In genomic region chr19:23316851-23317250, GRCm38 (mm10) we compare ENCODE assay signal across 18 mouse cellular contexts.
DNase-seq lines count a peak whose midpoint lies in the region; ATAC-seq lines count a peak whose summit lies in the region.
"Had no signal": no experiment of that assay in that cellular context is flagged by ENCODE, and none has a peak within 500 bp of the region (broad histone marks: within the 10 kb centered on the region; RNA-seq: fewer than 3 reads in every experiment).

No protein-coding gene starts in this region.

- peak; percentile 30 to 37 for DNase-seq in cerebellum, postnatal 10 days
- DNase-seq in cerebellum, adult 8-10 months = no peak
- no peak for DNase-seq in frontal cortex, postnatal 14 days (ENCODE audit: low spot score in 2 of 2)
- DNase-seq in layer of hippocampus, adult 9-11 months = peak; percentile 9
- DNase-seq in layer of hippocampus, adult 11-12 months (ENCODE audit: low spot score) = no peak
- DNase-seq in thymus, postnatal 10 days (ENCODE audit: low spot score in 2 of 2) = no peak
- DNase-seq: adrenal gland, postnatal 10 days; adrenal gland, postnatal 36 days; B cell, adult 2 months; cerebellum, adult 11-12 months; gastrocnemius, postnatal 25 days; heart, adult 18-20 months; heart, postnatal 10 days; heart, postnatal 36 days had no signal

- peak; percentile 67; the same call in 1 of the 2 replicates for ATAC-seq in frontal cortex, adult (ENCODE audit: low TSS enrichment)
- ATAC-seq: forebrain, embryonic 15.5 days; intestine, postnatal 0 days; Patski had no signal

Comparison
In these comparisons a context has a peak if more than half of its experiments do, and no peak if none do; other contexts are left out.
1. DNase-seq: peak in cerebellum, postnatal 10 days (2 of 2) and layer of hippocampus, adult 9-11 months (single experiment); none in cerebellum, adult 8-10 months (single experiment), frontal cortex, postnatal 14 days (0 of 2), layer of hippocampus, adult 11-12 months (single experiment) and thymus, postnatal 10 days (0 of 2).